Mouse (Mus musculus): ENCODE measurements around the gene Ccdc70. TPM values are rescaled to one million over a fixed set of nuclear protein-coding genes. Genes with fewer than 3 reads are reported as not detected.
A peak's percentile ranks its signal among the peaks of the same experiment; 100 is the strongest.

Ccdc70 gene
- polyA plus RNA-seq, 1 experiment from 2014 or later, result not detected

DNA sequence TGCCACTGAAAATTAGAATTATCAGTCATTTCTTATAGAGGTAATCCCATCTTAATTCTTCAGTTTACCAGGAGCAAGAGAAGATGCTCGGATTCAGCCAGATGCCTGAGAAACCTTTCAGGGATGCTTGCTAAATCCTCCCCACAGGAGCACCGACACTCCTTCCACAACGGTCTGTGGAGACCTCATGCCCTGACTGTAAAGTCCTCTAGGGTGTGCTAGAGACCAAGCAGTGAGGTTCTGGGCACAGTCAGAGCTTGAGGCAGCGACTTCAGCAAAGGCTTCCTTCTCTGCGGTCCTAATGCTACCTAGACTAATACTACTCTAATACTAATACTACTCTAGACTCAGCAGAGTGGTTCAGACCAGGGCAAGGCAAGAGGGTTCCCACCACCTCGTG is 22.6 kb downstream of the Ccdc70 start:
- H3K4me1 ChIP-seq (replicated peaks), result no peaks in the 10 kb centered on the region
- H3K9ac ChIP-seq, result no peak overlapping the region
- H3K4me2 ChIP-seq, result no peak overlapping the region
- H3K36me3 ChIP-seq, result no peaks in the 10 kb centered on the region
- no peak overlapping the region for H3K27ac ChIP-seq (replicated peaks)
- no peaks in the 10 kb centered on the region for H3K9me3 ChIP-seq
- H3K27me3 ChIP-seq, result no peaks in the 10 kb centered on the region
- H3K4me3 ChIP-seq, result no peak overlapping the region
- 29% methylated on average over 6 of the region's 6 CpGs for WGBS
- peak; percentile 85 for ATAC-seq (ENCODE audit: low FRiP score, low read depth)

DNA sequence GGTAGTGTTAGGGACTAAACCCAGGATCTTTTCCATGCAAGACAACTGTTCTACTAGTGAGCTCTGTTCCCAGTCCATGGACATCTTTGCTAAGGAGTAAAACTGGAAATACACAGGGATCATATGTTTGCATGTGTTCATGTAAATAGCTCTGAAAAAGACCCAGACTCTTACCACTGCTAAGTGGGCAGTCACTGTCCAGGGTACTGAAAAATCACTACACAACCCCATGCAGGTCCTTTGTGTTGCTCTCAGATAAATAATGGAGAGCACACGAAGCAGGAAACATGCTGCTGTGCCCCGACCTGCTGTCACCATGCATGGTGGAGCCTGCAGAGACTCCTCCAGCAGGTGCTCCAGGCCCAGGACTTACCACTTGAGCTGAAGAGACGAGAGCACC is 25.6 kb downstream of the Ccdc70 start:
- no peaks in the 10 kb centered on the region for H3K36me3 ChIP-seq
- H3K4me2 ChIP-seq, result no peak overlapping the region
- H3K4me3 ChIP-seq, result no peak overlapping the region
- no peak overlapping the region for H3K27ac ChIP-seq (replicated peaks)
- H3K27me3 ChIP-seq, result no peaks in the 10 kb centered on the region
- H3K9me3 ChIP-seq, result no peaks in the 10 kb centered on the region
- WGBS, result 50% methylated on average over 3 of the region's 3 CpGs
- H3K9ac ChIP-seq, result no peak overlapping the region
- H3K4me1 ChIP-seq (replicated peaks), result no peaks in the 10 kb centered on the region
- ATAC-seq (ENCODE audit: low FRiP score, low read depth), result no peak

DNA sequence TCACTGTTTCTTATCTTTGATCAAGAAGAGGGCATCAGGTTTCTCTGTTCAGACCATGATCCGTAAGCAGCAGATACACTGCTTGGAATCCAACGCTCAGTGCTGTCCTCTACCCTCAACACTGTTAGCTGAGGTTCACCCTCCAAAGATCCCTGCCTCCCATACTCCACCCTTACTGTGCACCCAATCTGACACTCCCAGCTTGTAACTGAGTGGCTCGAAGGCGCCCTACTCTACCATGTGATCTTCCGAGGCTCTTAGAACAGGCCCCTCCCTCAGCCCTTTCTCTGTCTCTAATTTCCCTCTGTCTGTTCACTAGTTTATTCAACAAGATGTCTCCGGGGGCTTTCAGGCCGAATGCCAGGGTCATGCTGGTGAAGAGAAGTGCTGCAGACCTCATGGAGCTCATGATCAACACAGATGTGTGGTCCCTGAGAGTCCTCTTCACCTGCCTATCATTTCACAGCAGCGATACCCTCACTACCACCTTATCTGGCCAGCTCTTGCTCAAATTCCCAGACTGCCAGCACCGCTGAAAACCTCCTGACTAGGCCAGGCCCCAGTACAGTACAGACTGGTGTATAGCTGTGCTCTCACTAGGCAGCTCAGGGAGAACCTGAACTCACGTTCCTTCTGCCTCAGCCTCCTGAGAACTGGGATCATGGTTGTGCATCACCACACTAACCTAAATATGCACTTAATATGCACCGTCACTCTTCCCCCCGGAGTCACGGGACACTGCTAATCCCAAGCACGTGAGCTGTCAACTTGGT is 35.4 kb downstream of the Ccdc70 start:
- H3K9ac ChIP-seq, result no peak overlapping the region
- H3K4me1 ChIP-seq (replicated peaks), result no peaks in the 10 kb centered on the region
- WGBS, result 82% methylated on average over 14 of the region's 14 CpGs
- H3K9me3 ChIP-seq, result no peaks in the 10 kb centered on the region
- H3K36me3 ChIP-seq, result no peaks in the 10 kb centered on the region
- H3K27ac ChIP-seq (replicated peaks), result no peak overlapping the region
- H3K4me2 ChIP-seq, result no peak overlapping the region
- no peak overlapping the region for H3K4me3 ChIP-seq
- H3K27me3 ChIP-seq, result no peaks in the 10 kb centered on the region
- ATAC-seq (ENCODE audit: low FRiP score, low read depth), result no peak

DNA sequence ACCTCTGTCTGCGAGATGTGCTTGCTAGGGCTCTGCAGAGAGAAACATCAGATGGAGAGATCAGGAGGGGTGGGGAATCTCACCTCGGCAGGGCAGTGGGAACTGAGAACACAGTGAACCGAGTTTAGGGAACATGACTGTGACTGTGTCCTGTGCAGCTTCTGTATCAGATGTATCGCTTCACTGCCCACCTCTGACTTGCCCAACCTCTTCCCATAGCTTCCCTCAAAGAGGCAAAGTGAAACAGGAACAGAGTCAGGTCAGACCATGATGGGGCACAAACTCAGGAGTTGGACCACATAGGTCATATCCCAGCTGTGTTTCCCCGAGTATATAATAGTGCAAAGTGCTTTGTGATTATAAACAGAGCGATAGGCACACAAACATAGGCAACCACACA is 36.8 kb downstream of the Ccdc70 start:
- H3K27ac ChIP-seq (replicated peaks), result no peak overlapping the region
- WGBS, result 84% methylated on average over 6 of the region's 6 CpGs
- no peaks in the 10 kb centered on the region for H3K4me1 ChIP-seq (replicated peaks)
- no peaks in the 10 kb centered on the region for H3K36me3 ChIP-seq
- H3K9ac ChIP-seq, result no peak overlapping the region
- no peak for ATAC-seq (ENCODE audit: low FRiP score, low read depth)
- no peaks in the 10 kb centered on the region for H3K27me3 ChIP-seq
- no peaks in the 10 kb centered on the region for H3K9me3 ChIP-seq
- no peak overlapping the region for H3K4me2 ChIP-seq
- no peak overlapping the region for H3K4me3 ChIP-seq

DNA sequence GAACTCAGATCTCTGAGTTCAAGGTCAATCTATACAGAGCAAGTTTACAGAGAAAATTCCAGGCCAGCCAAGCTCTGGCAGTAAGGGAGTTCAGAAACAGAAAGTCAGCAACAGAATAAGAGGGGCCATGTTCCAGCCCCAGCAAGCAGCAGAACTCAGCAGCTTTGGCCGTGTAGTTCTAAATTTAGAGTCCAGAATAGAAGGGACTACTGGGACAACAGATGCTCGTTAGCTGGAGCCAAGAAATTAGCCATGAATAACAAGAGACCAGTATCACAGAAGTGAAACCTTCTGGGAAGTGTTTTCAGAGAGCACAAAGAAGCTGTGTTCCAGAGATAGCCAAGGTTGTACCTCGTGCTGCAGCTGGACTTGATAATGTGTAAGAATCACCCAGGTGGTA is 39.8 kb downstream of the Ccdc70 start:
- Histone ChIP-seq H3K4me1 (replicated peaks) (no peaks in the 10 kb centered on the region), H3K36me3 (no peaks in the 10 kb centered on the region), H3K4me3 (no peak overlapping the region), H3K4me2 (no peak overlapping the region), H3K9ac (no peak overlapping the region), H3K27me3 (no peaks in the 10 kb centered on the region), H3K27ac (replicated peaks) (no peak overlapping the region), H3K9me3 (no peaks in the 10 kb centered on the region)
- 72% methylated on average over 3 of the region's 3 CpGs for WGBS
- no peak for ATAC-seq (ENCODE audit: low FRiP score, low read depth)

DNA sequence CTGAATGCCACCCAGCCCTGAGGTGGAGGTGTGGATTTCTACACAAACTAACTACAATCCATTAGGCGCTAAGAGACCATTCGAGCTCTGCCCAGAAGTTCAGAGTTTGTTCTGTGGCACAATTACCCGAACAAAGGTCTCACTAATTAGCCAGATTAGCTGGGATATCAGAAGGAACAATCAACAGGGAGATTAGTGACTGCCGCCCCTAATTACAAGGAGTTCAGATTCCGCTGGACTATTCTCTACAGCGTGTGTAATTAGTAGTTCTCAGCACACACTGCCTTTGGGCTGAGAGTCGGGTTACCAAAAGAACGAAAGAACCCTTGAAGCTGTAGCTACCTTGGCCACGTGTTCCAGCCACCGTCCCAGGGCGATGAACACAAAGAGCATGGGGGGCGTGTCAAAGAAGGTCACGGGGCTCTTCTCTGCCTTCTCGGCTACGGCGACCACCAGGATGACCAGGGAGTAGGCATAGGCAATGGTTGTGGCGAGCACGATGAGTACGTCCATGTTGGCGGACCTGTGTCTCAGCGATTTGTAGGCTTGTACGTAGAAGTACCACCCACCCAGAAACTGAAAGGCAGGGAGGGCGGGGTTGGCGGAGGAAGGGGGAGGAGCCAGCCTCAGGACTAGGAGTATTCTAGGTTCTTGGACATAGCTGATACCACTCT is 43.6 kb downstream of the Ccdc70 start:
- Histone ChIP-seq H3K9ac (no peak overlapping the region), H3K27ac (replicated peaks) (no peak overlapping the region), H3K36me3 (no peaks in the 10 kb centered on the region), H3K4me1 (replicated peaks) (no peaks in the 10 kb centered on the region), H3K9me3 (no peaks in the 10 kb centered on the region), H3K4me3 (no peak overlapping the region), H3K4me2 (no peak overlapping the region), H3K27me3 (no peaks in the 10 kb centered on the region)
- WGBS, result 89% methylated on average over 24 of the region's 24 CpGs
- no peak for ATAC-seq (ENCODE audit: low FRiP score, low read depth)

DNA sequence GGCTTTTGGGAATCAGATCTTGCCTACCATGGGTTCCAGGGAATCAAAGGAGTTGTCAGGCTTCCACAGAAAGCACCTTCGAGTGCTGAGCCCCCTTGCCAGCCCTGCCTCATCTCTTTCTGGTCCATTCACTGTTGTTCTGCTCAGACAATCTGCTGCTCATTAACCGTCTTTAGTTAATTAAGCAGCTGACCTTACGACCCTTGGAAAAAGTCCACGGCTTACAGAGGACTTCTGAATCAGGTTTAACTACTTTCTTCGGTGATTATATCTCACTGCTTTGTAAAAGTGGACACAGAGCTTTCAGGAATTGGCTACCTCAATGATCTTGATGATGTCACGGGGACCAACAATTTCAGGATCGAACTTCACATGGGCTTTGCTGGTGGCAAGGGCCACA is 48.2 kb downstream of the Ccdc70 start:
- no peak overlapping the region for H3K4me3 ChIP-seq
- no peak overlapping the region for H3K4me2 ChIP-seq
- H3K27ac ChIP-seq (replicated peaks), result no peak overlapping the region
- WGBS, result 71% methylated on average over 7 of the region's 7 CpGs
- no peaks in the 10 kb centered on the region for H3K36me3 ChIP-seq
- H3K9ac ChIP-seq, result no peak overlapping the region
- H3K27me3 ChIP-seq, result no peaks in the 10 kb centered on the region
- H3K4me1 ChIP-seq (replicated peaks), result no peaks in the 10 kb centered on the region
- H3K9me3 ChIP-seq, result no peaks in the 10 kb centered on the region
- no peak for ATAC-seq (ENCODE audit: low FRiP score, low read depth)

DNA sequence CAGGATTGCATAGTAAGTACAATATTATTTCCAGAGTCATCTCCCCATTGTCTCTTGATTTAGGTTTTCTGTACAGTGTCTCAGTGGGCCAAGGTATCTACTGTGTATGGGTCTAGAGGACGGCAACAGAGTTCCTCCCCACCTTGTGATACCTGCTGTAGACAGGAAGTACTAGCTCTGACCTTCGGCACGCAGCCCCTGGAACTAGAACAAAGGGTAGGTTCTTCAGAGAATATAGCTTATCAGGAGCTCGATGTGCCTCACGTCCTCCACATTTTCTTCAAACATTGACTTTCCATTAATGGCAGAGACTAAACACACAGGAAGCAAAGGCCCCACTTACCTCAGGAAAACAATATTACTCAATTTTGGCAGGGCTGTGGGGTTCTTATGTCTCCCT is 49.9 kb downstream of the Ccdc70 start:
- no peak overlapping the region for H3K9ac ChIP-seq
- no peak overlapping the region for H3K4me3 ChIP-seq
- H3K27ac ChIP-seq (replicated peaks), result no peak overlapping the region
- H3K9me3 ChIP-seq, result no peaks in the 10 kb centered on the region
- H3K27me3 ChIP-seq, result no peaks in the 10 kb centered on the region
- H3K4me1 ChIP-seq (replicated peaks), result no peaks in the 10 kb centered on the region
- ATAC-seq (ENCODE audit: low FRiP score, low read depth), result no peak
- WGBS, result 94% methylated on average over 5 of the region's 5 CpGs
- H3K4me2 ChIP-seq, result no peak overlapping the region
- no peaks in the 10 kb centered on the region for H3K36me3 ChIP-seq

DNA sequence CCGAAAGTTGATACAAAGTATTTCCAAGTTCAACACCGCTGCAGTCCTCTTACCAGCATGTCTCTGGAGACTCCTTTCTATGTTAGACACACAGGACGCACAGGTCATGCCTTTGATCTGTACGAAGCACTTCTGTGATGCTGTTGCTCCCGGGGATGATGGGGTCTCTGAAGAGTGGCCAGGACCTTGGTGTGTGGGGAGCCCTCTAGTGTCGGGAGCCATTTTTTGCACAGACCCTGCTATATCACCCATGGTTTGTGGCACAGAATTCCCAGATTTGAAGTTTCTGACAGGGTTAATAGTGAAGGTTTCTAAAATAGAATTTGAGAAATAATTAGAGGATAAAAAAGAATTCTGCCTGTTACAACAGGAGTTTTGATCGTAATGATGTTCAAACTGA is 52.7 kb downstream of the Ccdc70 start:
- Histone ChIP-seq H3K27ac (replicated peaks) (no peak overlapping the region), H3K9ac (no peak overlapping the region), H3K9me3 (no peaks in the 10 kb centered on the region), H3K4me1 (replicated peaks) (no peaks in the 10 kb centered on the region), H3K36me3 (no peaks in the 10 kb centered on the region), H3K4me2 (no peak overlapping the region), H3K4me3 (no peak overlapping the region), H3K27me3 (no peaks in the 10 kb centered on the region)
- 63% methylated on average over 7 of the region's 7 CpGs for WGBS
- ATAC-seq (ENCODE audit: low FRiP score, low read depth), result no peak

Other genes with a start within 250 kb of the Ccdc70 start
- gene Defa24, start 235.3 kb upstream of the Ccdc70 start, polyA plus RNA-seq (2015; fragmentation: Nextera tagmentation; extraction: Ambion mirVana), result not detected in 2 replicates
- gene Defb50, start 146.2 kb upstream of the Ccdc70 start, polyA plus RNA-seq (2015; fragmentation: Nextera tagmentation; extraction: Ambion mirVana), result not detected in 2 replicates
- gene Defb2, start 129.8 kb upstream of the Ccdc70 start, polyA plus RNA-seq (2015; fragmentation: Nextera tagmentation; extraction: Ambion mirVana), result not detected in 2 replicates
- gene Defb10, start 110.9 kb upstream of the Ccdc70 start, polyA plus RNA-seq (2015; fragmentation: Nextera tagmentation; extraction: Ambion mirVana), result 1.4 and 1.5 TPM in 2 replicates
- gene Defb9, start 84.4 kb upstream of the Ccdc70 start, polyA plus RNA-seq (2015; fragmentation: Nextera tagmentation; extraction: Ambion mirVana), result 1.9 and 2.5 TPM in 2 replicates
- 30.6 and 34.9 TPM in 2 replicates for gene Defb11, start 63.4 kb upstream of the Ccdc70 start, polyA plus RNA-seq (2015; fragmentation: Nextera tagmentation; extraction: Ambion mirVana)
- not detected in 2 replicates for gene Defb15, start 37.1 kb upstream of the Ccdc70 start, polyA plus RNA-seq (2015; fragmentation: Nextera tagmentation; extraction: Ambion mirVana)
- not detected in 2 replicates for gene Defb35, start 31.4 kb upstream of the Ccdc70 start, polyA plus RNA-seq (2015; fragmentation: Nextera tagmentation; extraction: Ambion mirVana)
- gene Defb13, start 23.0 kb upstream of the Ccdc70 start, polyA plus RNA-seq (2015; fragmentation: Nextera tagmentation; extraction: Ambion mirVana), result not detected in 2 replicates
- gene Fam90a1a, start 11.1 kb upstream of the Ccdc70 start, polyA plus RNA-seq (2015; fragmentation: Nextera tagmentation; extraction: Ambion mirVana), result not detected in 2 replicates
- gene Atp7b, start 90.5 kb downstream of the Ccdc70 start, polyA plus RNA-seq (2015; fragmentation: Nextera tagmentation; extraction: Ambion mirVana), result 1.8 and 2.0 TPM in 2 replicates
- gene Alg11, start 90.9 kb downstream of the Ccdc70 start, polyA plus RNA-seq (2015; fragmentation: Nextera tagmentation; extraction: Ambion mirVana), result 37.9 and 40.9 TPM in 2 replicates
- 1.2 and 1.6 TPM in 2 replicates for gene Nek5, start 155.3 kb downstream of the Ccdc70 start, polyA plus RNA-seq (2015; fragmentation: Nextera tagmentation; extraction: Ambion mirVana)
- 7.6 and 8.4 TPM in 2 replicates for gene Nek3, start 196.7 kb downstream of the Ccdc70 start, polyA plus RNA-seq (2015; fragmentation: Nextera tagmentation; extraction: Ambion mirVana)
- gene Ckap2, start 216.0 kb downstream of the Ccdc70 start, polyA plus RNA-seq (2015; fragmentation: Nextera tagmentation; extraction: Ambion mirVana), result 15.1 and 16.3 TPM in 2 replicates
- 41.2 and 42.5 TPM in 2 replicates for gene Vps36, start 223.0 kb downstream of the Ccdc70 start, polyA plus RNA-seq (2015; fragmentation: Nextera tagmentation; extraction: Ambion mirVana)